Mouse (Mus musculus) kidney, adult 2 months (tissue): Measurements from ENCODE around the gene Dock2.

Experiments
- CTCF ChIP-seq: fragments of 200-500 bp; conservative IDR thresholded peaks from 2 replicates; pipeline ENCODE4 v1.5.1; 2011; ENCODE audit warnings: low read depth, mild to moderate bottlenecking, control low read depth, low read length, moderate library complexity, mixed read lengths; ENCODE audit not compliant: insufficient read depth, insufficient read length
- POLR2A ChIP-seq: fragments of 200-500 bp; IDR thresholded peaks from one replicate; pipeline ENCODE4 v1.6.1; 2011; ENCODE audit warnings: low read depth, low read length, control low read depth

DNA sequence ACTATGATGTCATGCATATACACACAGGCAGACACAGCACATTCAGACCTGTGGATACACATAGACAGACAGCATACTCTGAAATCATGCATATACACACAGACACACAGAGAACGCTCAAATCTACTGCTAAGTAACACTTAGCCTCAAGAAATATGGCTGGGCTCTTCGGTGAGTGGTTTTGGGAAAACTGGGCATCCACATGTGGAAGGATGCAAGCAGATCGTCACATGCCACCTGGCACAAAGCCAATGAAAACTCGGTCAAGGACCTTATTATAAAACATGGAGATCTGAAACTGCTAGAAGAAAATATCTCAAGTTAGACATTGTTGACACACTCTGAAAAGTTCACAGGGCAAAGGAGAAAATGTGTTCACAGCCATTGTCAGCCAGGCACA, 255.7 kb downstream of the Dock2 start:
- TF ChIP-seq CTCF (no peak), POLR2A (no peak)
